Mouse (Mus musculus): ENCODE results near the gene Rpap1. TPM values are rescaled to one million over a fixed set of nuclear protein-coding genes. Genes with fewer than 3 reads are reported as not detected.

The Rpap1 gene
- polyA plus RNA-seq (2014; fragmentation: Nextera tagmentation; extraction: Ambion mirVana): 16.8 and 17.6 TPM in 2 replicates

- Histone ChIP-seq H3K9me3 (ENCODE audit: control insufficient read depth, low read length) (peaks cover 4% of the 10 kb centered on the region; the same call in 1 of the 2 replicates), H3K4me1 (ENCODE audit: control insufficient read depth in 2 of 2, insufficient read depth in 2 of 2, low read length in 2 of 2) (peaks cover 0 to 7% of the 10 kb centered on the region in 2 experiments; a peak in 2 of 4 replicates), H3K9ac (ENCODE audit: low read length) (peak within 1 kb of the TSS; percentile 79), H3K27me3 (ENCODE audit: control insufficient read depth, insufficient read depth, low read length) (no peaks in the 10 kb centered on the region; the same call in 1 of the 2 replicates), H3K4me2 (ENCODE audit: low read length) (peak within 1 kb of the TSS; percentile 84), H3K4me3 (ENCODE audit: control insufficient read depth in 1 of 2, insufficient read depth in 1 of 2, low read depth in 1 of 2, low read length in 2 of 2) (peak within 1 kb of the TSS; percentile 66 to 81), H3K27ac (replicated peaks in 1 of 2; ENCODE audit: control insufficient read depth in 1 of 2, insufficient read depth in 1 of 2, low read depth in 2 of 2, low read length in 2 of 2) (peak within 1 kb of the TSS; percentile 89 to 92), H3K36me3 (ENCODE audit: control insufficient read depth, insufficient read depth, low read length) (peaks cover 17% of the 10 kb centered on the region)
- WGBS: under 1% methylated on average over 44 of the region's 44 CpGs
- ATAC-seq (ENCODE audit: insufficient number of reproducible peaks, insufficient read depth, low FRiP score, low read depth): peak; percentile 81
Observed at GRCm38 (mm10) chr2:119787206-119787883, at the start of gene Rpap1. Gene Rpap1 (minus strand): TSS chr2:119787537.

GRCm38 (mm10) chr2:119834231-119834630, 46.9 kb upstream of the Rpap1 start:
- Histone ChIP-seq H3K4me3 (ENCODE audit: control insufficient read depth in 1 of 2, insufficient read depth in 1 of 2, low read depth in 1 of 2, low read length in 2 of 2) (no peak overlapping the region), H3K9ac (ENCODE audit: low read length) (no peak overlapping the region), H3K9me3 (ENCODE audit: control insufficient read depth, low read length) (no peaks in the 10 kb centered on the region), H3K36me3 (ENCODE audit: control insufficient read depth, insufficient read depth, low read length) (no peaks in the 10 kb centered on the region), H3K4me1 (ENCODE audit: control insufficient read depth in 2 of 2, insufficient read depth in 2 of 2, low read length in 2 of 2) (no peaks in the 10 kb centered on the region), H3K27ac (replicated peaks in 1 of 2; ENCODE audit: control insufficient read depth in 1 of 2, insufficient read depth in 1 of 2, low read depth in 2 of 2, low read length in 2 of 2) (no peak overlapping the region), H3K27me3 (ENCODE audit: control insufficient read depth, insufficient read depth, low read length) (no peaks in the 10 kb centered on the region), H3K4me2 (ENCODE audit: low read length) (no peak overlapping the region)
- no peak for ATAC-seq (ENCODE audit: insufficient number of reproducible peaks, insufficient read depth, low FRiP score, low read depth)
- 81% methylated on average over 4 of the region's 4 CpGs for WGBS

GRCm38 (mm10) chr2:119830579-119830978, 43.2 kb upstream of the Rpap1 start:
- Histone ChIP-seq H3K27me3 (ENCODE audit: control insufficient read depth, insufficient read depth, low read length) (no peaks in the 10 kb centered on the region), H3K9ac (ENCODE audit: low read length) (no peak overlapping the region), H3K27ac (replicated peaks in 1 of 2; ENCODE audit: control insufficient read depth in 1 of 2, insufficient read depth in 1 of 2, low read depth in 2 of 2, low read length in 2 of 2) (no peak overlapping the region), H3K36me3 (ENCODE audit: control insufficient read depth, insufficient read depth, low read length) (no peaks in the 10 kb centered on the region), H3K4me2 (ENCODE audit: low read length) (no peak overlapping the region), H3K9me3 (ENCODE audit: control insufficient read depth, low read length) (no peaks in the 10 kb centered on the region), H3K4me1 (ENCODE audit: control insufficient read depth in 2 of 2, insufficient read depth in 2 of 2, low read length in 2 of 2) (no peaks in the 10 kb centered on the region), H3K4me3 (ENCODE audit: control insufficient read depth in 1 of 2, insufficient read depth in 1 of 2, low read depth in 1 of 2, low read length in 2 of 2) (no peak overlapping the region)
- WGBS: 54% methylated on average over 2 of the region's 2 CpGs
- no peak for ATAC-seq (ENCODE audit: insufficient number of reproducible peaks, insufficient read depth, low FRiP score, low read depth)

- no peak overlapping the region for H3K27ac ChIP-seq (replicated peaks in 1 of 2; ENCODE audit: control insufficient read depth in 1 of 2, insufficient read depth in 1 of 2, low read depth in 2 of 2, low read length in 2 of 2)
- peaks cover 3% of the 10 kb centered on the region; the same call in 1 of the 2 replicates for H3K36me3 ChIP-seq (ENCODE audit: control insufficient read depth, insufficient read depth, low read length)
- peaks cover 0 to 8% of the 10 kb centered on the region in 2 experiments; a peak in 1 of 4 replicates for H3K4me1 ChIP-seq (ENCODE audit: control insufficient read depth in 2 of 2, insufficient read depth in 2 of 2, low read length in 2 of 2)
- no peak overlapping the region for H3K4me3 ChIP-seq (ENCODE audit: control insufficient read depth in 1 of 2, insufficient read depth in 1 of 2, low read depth in 1 of 2, low read length in 2 of 2)
- H3K9me3 ChIP-seq (ENCODE audit: control insufficient read depth, low read length): no peaks in the 10 kb centered on the region
- no peak overlapping the region for H3K4me2 ChIP-seq (ENCODE audit: low read length)
- H3K27me3 ChIP-seq (ENCODE audit: control insufficient read depth, insufficient read depth, low read length): no peaks in the 10 kb centered on the region
- H3K9ac ChIP-seq (ENCODE audit: low read length): no peak overlapping the region
- WGBS: 86% methylated on average over 9 of the region's 9 CpGs
- ATAC-seq (ENCODE audit: insufficient number of reproducible peaks, insufficient read depth, low FRiP score, low read depth): no peak
Observed at GRCm38 (mm10) chr2:119821136-119821535, 33.8 kb upstream of the Rpap1 start.

- WGBS: 37% methylated on average over 9 of the region's 9 CpGs
- Histone ChIP-seq H3K36me3 (ENCODE audit: control insufficient read depth, insufficient read depth, low read length) (peaks cover 3% of the 10 kb centered on the region; the same call in 1 of the 2 replicates), H3K9ac (ENCODE audit: low read length) (no peak overlapping the region), H3K4me1 (ENCODE audit: control insufficient read depth in 2 of 2, insufficient read depth in 2 of 2, low read length in 2 of 2) (peaks cover 0 to 8% of the 10 kb centered on the region in 2 experiments; a peak in 1 of 4 replicates), H3K4me3 (ENCODE audit: control insufficient read depth in 1 of 2, insufficient read depth in 1 of 2, low read depth in 1 of 2, low read length in 2 of 2) (no peak overlapping the region), H3K4me2 (ENCODE audit: low read length) (no peak overlapping the region), H3K9me3 (ENCODE audit: control insufficient read depth, low read length) (no peaks in the 10 kb centered on the region), H3K27ac (replicated peaks in 1 of 2; ENCODE audit: control insufficient read depth in 1 of 2, insufficient read depth in 1 of 2, low read depth in 2 of 2, low read length in 2 of 2) (no peak overlapping the region), H3K27me3 (ENCODE audit: control insufficient read depth, insufficient read depth, low read length) (no peaks in the 10 kb centered on the region)
- ATAC-seq (ENCODE audit: insufficient number of reproducible peaks, insufficient read depth, low FRiP score, low read depth): no peak
Observed at GRCm38 (mm10) chr2:119818668-119819272, 31.4 kb upstream of the Rpap1 start.

GRCm38 (mm10) chr2:119817047-119817446, 29.7 kb upstream of the Rpap1 start:
- Histone ChIP-seq H3K4me3 (ENCODE audit: control insufficient read depth in 1 of 2, insufficient read depth in 1 of 2, low read depth in 1 of 2, low read length in 2 of 2) (no peak overlapping the region), H3K9me3 (ENCODE audit: control insufficient read depth, low read length) (no peaks in the 10 kb centered on the region), H3K27me3 (ENCODE audit: control insufficient read depth, insufficient read depth, low read length) (no peaks in the 10 kb centered on the region), H3K4me2 (ENCODE audit: low read length) (no peak overlapping the region), H3K36me3 (ENCODE audit: control insufficient read depth, insufficient read depth, low read length) (peaks cover 10% of the 10 kb centered on the region; the same call in 1 of the 2 replicates), H3K4me1 (ENCODE audit: control insufficient read depth in 2 of 2, insufficient read depth in 2 of 2, low read length in 2 of 2) (peaks cover 0 to 8% of the 10 kb centered on the region in 2 experiments; a peak in 1 of 4 replicates), H3K27ac (replicated peaks in 1 of 2; ENCODE audit: control insufficient read depth in 1 of 2, insufficient read depth in 1 of 2, low read depth in 2 of 2, low read length in 2 of 2) (no peak overlapping the region), H3K9ac (ENCODE audit: low read length) (no peak overlapping the region)
- no peak for ATAC-seq (ENCODE audit: insufficient number of reproducible peaks, insufficient read depth, low FRiP score, low read depth)
- 87% methylated on average over 5 of the region's 5 CpGs for WGBS

- 96% methylated on average over 13 of the region's 13 CpGs for WGBS
- no peak overlapping the region for H3K27ac ChIP-seq (replicated peaks in 1 of 2; ENCODE audit: control insufficient read depth in 1 of 2, insufficient read depth in 1 of 2, low read depth in 2 of 2, low read length in 2 of 2)
Observed at GRCm38 (mm10) chr2:119816611-119817010, 29.3 kb upstream of the Rpap1 start.

More at GRCm38 (mm10) chr2:119816611-119817010, 29.3 kb upstream of the Rpap1 start:
- no peak overlapping the region for H3K4me2 ChIP-seq (ENCODE audit: low read length)
- peaks cover under 1 to 10% of the 10 kb centered on the region in 2 experiments; a peak in 1 of 4 replicates for H3K4me1 ChIP-seq (ENCODE audit: control insufficient read depth in 2 of 2, insufficient read depth in 2 of 2, low read length in 2 of 2)
- peaks cover 10% of the 10 kb centered on the region; the same call in 1 of the 2 replicates for H3K36me3 ChIP-seq (ENCODE audit: control insufficient read depth, insufficient read depth, low read length)
- H3K4me3 ChIP-seq (ENCODE audit: control insufficient read depth in 1 of 2, insufficient read depth in 1 of 2, low read depth in 1 of 2, low read length in 2 of 2): no peak overlapping the region
- H3K9me3 ChIP-seq (ENCODE audit: control insufficient read depth, low read length): no peaks in the 10 kb centered on the region
- ATAC-seq (ENCODE audit: insufficient number of reproducible peaks, insufficient read depth, low FRiP score, low read depth): no peak
- H3K9ac ChIP-seq (ENCODE audit: low read length): no peak overlapping the region
- no peaks in the 10 kb centered on the region for H3K27me3 ChIP-seq (ENCODE audit: control insufficient read depth, insufficient read depth, low read length)

Data from heart, embryonic 14.5 days (tissue).